Mouse (Mus musculus): ENCODE measurements around the gene 1700034J05Rik.

Gene 1700034J05Rik

GRCm38 (mm10) chr6:146954258-146954657 lies at the start of gene 1700034J05Rik:
Gene 1700034J05Rik, minus strand, starts transcription at chr6:146954422.
- no peak for DNase-seq

- DNase-seq = no peak
Measured at GRCm38 (mm10) chr6:146999755-147000154, 45.5 kb upstream of the 1700034J05Rik start.

GRCm38 (mm10) chr6:146999302-146999701 lies 45.1 kb upstream of the 1700034J05Rik start:
- no peak for DNase-seq

GRCm38 (mm10) chr6:146998710-146999109 lies 44.5 kb upstream of the 1700034J05Rik start:
- DNase-seq = no peak

- DNase-seq = no peak
Measured at GRCm38 (mm10) chr6:146997006-146997405, 42.8 kb upstream of the 1700034J05Rik start.

GRCm38 (mm10) chr6:146995878-146996277 lies 41.7 kb upstream of the 1700034J05Rik start:
- DNase-seq = no peak

GRCm38 (mm10) chr6:146995391-146995790 lies 41.2 kb upstream of the 1700034J05Rik start:
- DNase-seq = no peak

- DNase-seq = peak; percentile 86
Measured at GRCm38 (mm10) chr6:146994236-146994635, 40.0 kb upstream of the 1700034J05Rik start.

- no peak for DNase-seq
Measured at GRCm38 (mm10) chr6:146984569-146984968, 30.3 kb upstream of the 1700034J05Rik start.

GRCm38 (mm10) chr6:146981249-146981835 lies 27.1 kb upstream of the 1700034J05Rik start:
- no peak for DNase-seq

GRCm38 (mm10) chr6:146979953-146980352 lies 25.7 kb upstream of the 1700034J05Rik start:
- peak; percentile 76 for DNase-seq

GRCm38 (mm10) chr6:146979115-146979744 lies 25.0 kb upstream of the 1700034J05Rik start:
- DNase-seq = peak; percentile 38

- peak; percentile 63 for DNase-seq
Measured at GRCm38 (mm10) chr6:146978691-146979114, 24.5 kb upstream of the 1700034J05Rik start.

GRCm38 (mm10) chr6:146976446-146976845 lies 22.2 kb upstream of the 1700034J05Rik start:
- DNase-seq = no peak

GRCm38 (mm10) chr6:146973830-146974229 lies 19.6 kb upstream of the 1700034J05Rik start:
- DNase-seq = no peak

- no peak for DNase-seq
Measured at GRCm38 (mm10) chr6:146973406-146973805, 19.2 kb upstream of the 1700034J05Rik start.

- no peak for DNase-seq
Measured at GRCm38 (mm10) chr6:146972740-146973139, 18.5 kb upstream of the 1700034J05Rik start.

GRCm38 (mm10) chr6:146972009-146972408 lies 17.8 kb upstream of the 1700034J05Rik start:
- no peak for DNase-seq

- no peak for DNase-seq
Measured at GRCm38 (mm10) chr6:146971366-146971765, 17.1 kb upstream of the 1700034J05Rik start.

- peak; percentile 33 for DNase-seq
Measured at GRCm38 (mm10) chr6:146970811-146971210, 16.6 kb upstream of the 1700034J05Rik start.

GRCm38 (mm10) chr6:146967836-146968235 lies 13.6 kb upstream of the 1700034J05Rik start:
- DNase-seq = no peak

GRCm38 (mm10) chr6:146966446-146967019 lies 12.3 kb upstream of the 1700034J05Rik start:
- DNase-seq = peak; percentile 20

GRCm38 (mm10) chr6:146965139-146965772 lies 11.0 kb upstream of the 1700034J05Rik start:
- no peak for DNase-seq
